Mouse (Mus musculus): ENCODE measurements at regions not wholly inside any gene's neighbourhood (a gene's known extent, or its start where the extent isn't known, plus 50 kb on each side); places are given as distances from the start of the nearest gene placed in this dataset.

- no peak for TF ChIP-seq CTCF (IDR thresholded peaks at IDR 0.05; ENCODE audit: borderline replicate concordance, control insufficient read depth, extremely low read depth, insufficient read depth, low read length, poor library complexity)
- TF ChIP-seq POLR2A (IDR thresholded peaks at IDR 0.05; ENCODE audit: control insufficient read depth, extremely low read depth, insufficient read depth, low read length, poor library complexity) = no peak
Observed at GRCm38 (mm10) chr14:102906286-102906685, 76.2 kb downstream of the Kctd12 start.

Data from thymus, adult 2 months (tissue).